Mouse (Mus musculus): ENCODE data around the gene Abca17.

Abca17 gene

DNA sequence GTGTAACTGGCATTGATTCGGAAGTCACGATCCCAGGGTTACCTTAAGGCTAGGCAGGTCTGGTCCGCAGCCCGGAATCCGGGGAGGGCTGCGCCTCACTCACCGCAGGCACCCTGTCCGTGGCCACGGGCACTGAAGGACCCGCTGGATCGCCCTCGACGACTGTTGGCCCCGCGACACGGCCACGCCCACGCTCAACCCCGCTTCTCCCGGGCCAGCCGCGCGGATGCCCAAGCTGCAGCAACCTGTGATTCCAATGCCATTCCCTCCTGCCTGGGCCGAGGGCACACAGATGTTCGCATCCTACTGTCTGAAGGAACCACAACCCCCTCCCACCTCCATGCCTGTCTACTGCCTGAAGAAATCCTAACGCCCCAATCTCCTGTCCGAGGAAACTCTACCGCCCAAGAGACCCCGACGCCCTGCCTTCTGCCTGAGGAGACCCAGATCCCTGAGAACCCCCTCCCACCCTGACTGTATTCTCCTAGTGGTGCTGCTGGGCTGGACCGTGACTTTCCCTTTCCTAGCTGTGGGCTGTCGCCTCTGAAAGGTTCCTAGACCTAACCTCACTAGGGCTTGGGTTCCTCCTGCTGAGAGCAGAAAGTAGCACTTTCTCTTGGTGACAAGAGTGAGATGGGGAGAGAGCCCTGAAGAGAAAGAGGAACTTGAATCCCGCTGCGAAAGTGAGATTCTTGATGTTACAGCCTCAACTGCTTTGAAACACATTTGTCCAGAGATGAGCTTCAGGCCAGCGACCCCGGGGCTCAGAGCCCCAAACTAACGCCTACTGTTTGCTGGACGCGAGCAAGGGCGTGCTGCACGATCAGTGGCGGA is at the start of gene Abca17:
Gene Abca17 (minus strand): TSS at position 143 of the 834 bp plus-strand sequence.
- 4% methylated on average over 42 of the region's 42 CpGs for WGBS

DNA sequence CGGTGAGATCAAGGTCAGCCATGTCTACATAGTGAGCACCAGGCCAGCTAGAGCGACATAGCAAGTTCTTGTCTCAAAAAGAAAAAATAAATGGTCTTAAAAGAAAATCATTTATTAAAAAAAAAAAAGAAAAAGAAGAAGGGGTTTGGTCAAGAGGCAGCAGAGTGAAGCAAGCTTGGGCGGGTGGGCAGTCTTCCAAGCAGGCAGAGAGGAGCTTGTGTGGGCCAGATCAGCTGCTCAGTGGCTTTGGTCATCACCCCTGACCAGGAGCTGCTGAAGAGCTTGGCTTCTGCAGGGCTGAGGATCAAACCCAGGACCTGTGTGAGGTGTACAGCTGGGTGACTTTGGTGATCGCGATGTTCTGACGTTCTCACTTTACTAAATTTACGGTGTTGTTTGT is 43.6 kb upstream of the Abca17 start:
- WGBS: 73% methylated on average over 7 of the region's 7 CpGs

- WGBS: 49% methylated on average over 4 of the region's 4 CpGs
These were observed 42.7 kb upstream of the Abca17 start for GRCm38 (mm10) chr17:24393527-24393926.

- 72% methylated on average over 8 of the region's 8 CpGs for WGBS
These were observed 40.3 kb upstream of the Abca17 start for GRCm38 (mm10) chr17:24391149-24391548.

DNA sequence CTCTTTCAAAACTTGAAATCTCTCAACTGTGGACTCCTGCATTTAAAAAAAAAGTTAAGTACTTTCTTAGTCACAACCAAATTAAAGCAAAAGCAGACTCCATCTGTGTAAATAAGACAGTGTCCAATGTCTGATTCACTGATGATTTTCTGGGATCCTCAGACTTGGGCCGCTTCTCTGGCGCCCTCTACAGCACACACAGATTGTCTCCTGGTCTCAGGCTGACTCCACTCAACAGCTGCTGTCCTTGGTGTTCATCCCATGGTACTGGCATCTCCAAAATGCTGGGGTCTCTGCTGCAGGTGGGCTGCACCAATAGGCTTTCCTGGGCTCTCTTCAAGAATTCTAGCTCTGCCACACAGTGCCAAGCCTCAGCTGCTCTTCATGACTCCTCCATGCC is 39.0 kb upstream of the Abca17 start:
- WGBS: 6% methylated on average over 2 of the region's 2 CpGs

GRCm38 (mm10) chr17:24388711-24389110 is 37.8 kb upstream of the Abca17 start:
- 90% methylated on average over 5 of the region's 5 CpGs for WGBS

DNA sequence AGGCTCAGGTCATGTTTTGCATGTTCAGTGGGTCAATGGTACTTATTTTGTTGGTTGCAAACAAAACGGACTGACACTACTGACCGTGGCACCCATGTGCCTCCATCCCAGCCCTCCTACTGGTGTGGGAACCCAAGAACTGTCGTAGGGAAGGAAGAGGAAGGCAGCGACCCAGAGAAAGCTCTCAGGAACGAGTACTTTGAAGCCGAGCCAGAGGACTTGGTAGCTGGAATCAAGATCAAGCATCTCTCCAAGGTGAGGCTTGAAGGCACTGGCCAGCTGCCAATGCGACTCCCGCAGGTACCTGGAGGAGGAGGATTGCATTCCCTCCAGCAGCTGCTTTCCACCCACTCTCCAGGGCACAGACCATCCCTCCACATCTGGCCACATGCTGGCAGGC is 32.9 kb upstream of the Abca17 start:
- 75% methylated on average over 8 of the region's 8 CpGs for WGBS

DNA sequence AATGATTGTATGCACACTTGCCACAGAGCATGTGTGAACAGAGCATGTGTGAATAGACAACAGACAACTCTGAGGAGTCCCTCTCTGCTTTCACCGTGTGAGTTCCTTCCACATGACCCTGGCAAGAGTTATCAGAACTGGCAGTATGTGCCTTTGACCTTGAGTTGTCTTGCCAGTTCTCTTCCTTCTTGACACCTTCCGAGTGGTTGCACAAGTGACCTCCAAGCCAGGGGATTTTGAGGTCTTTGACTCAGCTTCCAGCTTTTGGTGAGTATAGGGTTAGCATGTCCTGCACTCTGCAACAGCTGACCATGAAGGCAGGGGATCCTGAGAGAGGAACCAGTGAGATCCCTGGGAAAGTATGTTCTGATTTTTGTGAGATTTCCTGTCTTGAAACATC is 27.6 kb upstream of the Abca17 start:
- 80% methylated on average over 2 of the region's 2 CpGs for WGBS

GRCm38 (mm10) chr17:24375886-24376285 is 25.0 kb upstream of the Abca17 start:
- WGBS: 95% methylated on average over 6 of the region's 6 CpGs

DNA sequence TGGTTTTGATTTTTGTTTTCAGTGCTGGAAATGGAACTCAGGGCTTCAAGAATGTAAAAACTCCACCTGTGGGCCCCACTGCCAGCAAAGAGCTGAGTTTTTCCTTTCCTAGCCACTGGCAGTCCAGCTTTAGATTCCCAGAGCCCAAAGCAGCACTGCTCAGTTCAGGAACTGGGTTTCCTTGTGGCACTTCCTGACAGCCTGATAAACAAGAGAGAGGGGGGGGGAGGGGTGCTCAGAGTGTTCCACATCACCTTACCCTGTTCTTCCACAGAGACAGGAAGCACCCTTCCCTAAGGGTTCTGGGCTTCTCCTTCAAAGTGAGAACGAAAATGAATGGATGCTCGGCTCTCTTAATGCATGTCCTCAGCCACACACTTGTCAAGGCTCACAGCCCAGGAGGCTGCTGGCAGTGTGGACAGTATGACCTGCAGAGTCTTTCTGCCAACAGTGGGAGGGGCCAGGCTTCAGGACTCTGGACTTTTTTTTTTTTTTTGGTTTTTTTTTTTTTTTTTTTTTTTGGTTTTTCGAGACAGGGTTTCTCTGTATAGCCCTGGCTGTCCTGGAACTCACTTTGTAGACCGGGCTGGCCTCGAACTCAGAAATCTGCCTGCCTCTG is 24.3 kb upstream of the Abca17 start:
- WGBS: 85% methylated on average over 4 of the region's 5 CpGs

DNA sequence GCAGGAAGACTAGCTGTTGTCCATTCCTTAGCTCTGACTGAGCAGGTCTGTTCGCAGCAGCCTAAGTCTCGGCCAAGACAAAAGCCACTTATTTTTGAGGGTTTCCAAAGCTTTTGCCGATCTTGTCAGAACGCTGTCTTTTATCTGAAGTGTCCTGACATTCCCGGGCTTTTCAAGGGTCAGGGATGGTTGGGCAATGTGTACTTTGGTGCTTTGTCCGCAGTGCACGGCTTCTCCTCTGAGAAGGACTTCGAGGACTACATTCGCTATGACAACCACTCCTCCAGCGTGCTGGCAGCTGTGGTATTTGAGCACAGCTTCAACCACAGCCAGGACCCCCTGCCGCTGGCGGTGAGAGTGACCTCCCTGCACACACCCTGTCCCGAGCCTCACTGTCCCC is 15.0 kb upstream of the Abca17 start:
- 63% methylated on average over 13 of the region's 13 CpGs for WGBS

DNA sequence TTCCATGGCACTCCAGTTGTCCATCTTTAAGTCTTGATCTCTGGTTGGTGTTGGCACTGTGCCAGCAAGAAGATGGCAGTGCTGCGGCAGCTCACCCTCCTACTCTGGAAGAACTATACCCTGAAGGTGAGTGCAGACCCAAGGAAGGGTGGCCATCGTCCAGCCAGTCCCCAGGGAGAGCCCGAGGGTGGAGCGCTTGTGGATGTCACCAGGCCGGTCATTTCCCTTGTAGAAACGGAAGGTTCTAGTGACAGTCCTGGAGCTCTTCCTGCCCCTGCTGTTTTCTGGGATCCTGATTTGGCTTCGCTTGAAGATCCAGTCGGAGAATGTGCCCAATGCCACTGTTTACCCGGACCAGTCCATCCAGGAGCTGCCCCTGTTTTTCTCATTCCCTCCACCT is 13.6 kb upstream of the Abca17 start:
- 81% methylated on average over 9 of the region's 9 CpGs for WGBS

DNA sequence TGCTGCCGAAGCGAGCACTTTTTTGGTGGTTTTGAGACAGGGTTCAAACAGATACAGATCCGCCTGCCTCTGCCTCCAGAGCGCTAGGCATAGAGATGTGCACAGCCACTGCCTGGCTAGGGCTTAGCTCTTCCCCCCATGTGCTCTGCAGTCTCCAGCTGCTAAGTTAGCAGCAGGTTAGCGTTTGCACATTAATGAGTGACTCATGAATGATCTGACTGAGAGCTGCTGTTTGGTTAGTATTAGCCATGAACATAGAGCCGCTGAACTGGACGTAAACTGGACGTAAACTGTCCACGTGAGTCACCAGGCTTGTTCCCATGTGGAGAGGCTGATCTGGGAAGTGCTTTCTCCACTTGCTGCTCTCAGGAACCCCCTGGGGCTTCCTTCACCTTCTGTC is 11.7 kb upstream of the Abca17 start:
- 82% methylated on average over 9 of the region's 9 CpGs for WGBS

DNA sequence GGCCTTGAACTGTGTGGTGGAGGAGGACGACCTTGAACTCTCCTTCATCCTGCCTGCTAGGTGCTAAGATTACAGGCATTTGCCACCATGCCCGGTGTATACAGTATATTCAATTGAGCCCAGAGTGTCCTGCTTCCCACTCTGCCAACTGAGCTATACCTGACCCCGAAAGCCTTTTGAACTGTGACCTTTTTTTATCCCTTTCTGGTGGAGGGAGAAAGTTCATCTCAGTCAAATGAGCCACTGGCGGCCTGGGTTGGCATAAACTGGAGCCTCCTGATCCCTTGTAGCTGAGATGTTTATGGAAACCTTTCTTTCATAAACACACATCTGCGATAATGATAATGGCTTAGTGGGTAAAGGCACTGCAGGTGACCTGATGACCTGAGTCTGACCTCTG is 10.4 kb upstream of the Abca17 start:
- WGBS: 90% methylated on average over 5 of the region's 5 CpGs

DNA sequence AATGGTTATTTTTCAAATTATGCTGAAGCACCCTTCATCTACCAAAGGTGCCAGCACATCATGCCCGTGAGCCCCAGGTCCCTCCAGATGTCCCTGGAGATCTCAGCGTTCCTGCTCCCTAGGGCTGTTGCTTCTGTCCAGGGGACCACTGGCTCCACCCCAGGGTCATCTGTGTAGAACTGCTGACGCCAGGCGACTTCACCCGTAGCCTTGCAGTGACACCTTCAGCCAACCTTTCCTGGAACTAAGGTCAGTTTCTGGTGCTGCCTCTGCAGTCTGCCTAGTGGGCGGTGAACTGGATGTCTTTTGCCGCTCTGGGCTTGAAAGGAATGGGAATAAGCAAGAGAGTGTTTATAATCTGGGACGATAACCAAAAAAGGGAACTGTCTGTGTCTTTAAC is 10.0 kb upstream of the Abca17 start:
- WGBS: 76% methylated on average over 8 of the region's 8 CpGs

GRCm38 (mm10) chr17:24359903-24360302 is 9.0 kb upstream of the Abca17 start:
- WGBS: 44% methylated on average over 2 of the region's 2 CpGs

- WGBS: 68% methylated on average over 8 of the region's 8 CpGs
These were observed 8.1 kb upstream of the Abca17 start for GRCm38 (mm10) chr17:24359006-24359405.

GRCm38 (mm10) chr17:24355284-24355683 is 4.4 kb upstream of the Abca17 start:
- 67% methylated on average over 8 of the region's 8 CpGs for WGBS

- 80% methylated on average over 3 of the region's 3 CpGs for WGBS
These were observed 3.1 kb upstream of the Abca17 start for GRCm38 (mm10) chr17:24353960-24354359.

DNA sequence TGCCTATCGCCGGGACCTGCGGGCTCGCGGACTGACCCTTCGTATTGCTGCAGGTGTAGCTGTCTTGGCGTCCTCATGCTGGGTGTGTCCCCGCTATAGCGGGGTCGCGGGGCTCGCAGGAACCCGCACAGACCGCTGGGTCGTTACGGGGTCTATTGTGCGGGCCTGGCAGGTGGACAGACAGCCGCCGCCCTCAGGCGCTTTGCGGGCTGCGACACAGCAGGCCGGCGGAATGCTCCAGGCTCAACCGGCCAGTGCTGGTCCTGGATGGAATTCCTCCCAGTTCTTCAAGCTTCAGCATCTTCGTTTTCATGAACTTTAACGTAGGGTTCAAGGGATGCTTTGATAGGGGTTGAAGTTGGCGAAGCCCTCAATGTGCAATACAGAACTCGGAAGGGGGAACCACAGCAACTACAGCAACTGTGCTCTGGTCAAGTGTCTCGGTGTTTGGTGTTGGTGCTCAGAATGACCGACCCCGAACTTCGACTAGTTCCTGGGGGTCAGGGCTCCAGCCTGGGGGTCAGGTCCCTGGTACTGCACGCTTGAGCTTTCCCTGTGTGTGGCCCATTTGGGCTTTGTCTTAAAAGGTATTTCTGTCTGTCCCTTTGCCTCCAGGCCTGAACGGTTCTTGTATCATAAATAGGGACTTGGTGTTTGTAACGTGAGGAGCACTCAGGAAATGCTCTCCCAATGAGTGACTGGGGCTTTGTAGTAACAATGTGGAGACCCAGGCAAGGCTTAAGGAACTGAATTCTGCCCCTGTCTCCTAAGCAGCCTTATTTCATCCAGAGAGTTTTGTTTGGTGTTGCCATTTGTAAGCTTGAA is 1.7 kb upstream of the Abca17 start:
- 2% methylated on average over 36 of the region's 36 CpGs for WGBS

DNA sequence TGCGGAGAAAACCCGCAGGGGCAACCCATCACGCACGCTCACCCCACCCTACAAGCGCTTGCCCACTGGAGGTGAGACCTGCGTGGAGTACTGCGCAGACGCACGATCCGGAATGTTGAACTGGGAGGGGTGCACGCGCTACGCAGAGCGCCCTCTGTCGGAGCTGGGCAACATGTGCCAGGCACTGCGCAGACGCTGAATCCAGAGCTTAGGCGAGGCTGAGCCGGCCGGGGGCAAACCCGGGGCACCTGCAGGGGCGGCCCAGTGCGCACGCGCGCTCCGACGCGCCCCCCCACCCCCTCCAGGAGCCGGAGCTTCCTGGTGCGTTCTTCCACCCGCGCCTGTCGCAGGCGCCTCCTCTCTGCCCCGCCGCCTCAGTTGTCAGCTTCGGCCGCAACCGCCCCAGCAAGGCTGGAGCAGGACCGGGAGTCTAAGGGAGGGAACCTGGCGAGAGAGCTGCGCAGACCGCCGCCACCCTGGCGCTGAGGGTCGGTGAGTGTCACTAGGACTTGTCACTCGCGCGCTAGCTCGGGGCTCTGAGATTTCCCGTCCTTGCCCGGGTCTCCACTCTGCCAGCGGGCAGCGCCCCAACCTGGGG is 991 bp upstream of the Abca17 start, which contains the start of gene Abca3:
Gene Abca3 (plus strand): TSS at position 191 of the 598 bp plus-strand sequence.
- WGBS: under 1% methylated on average over 54 of the region's 55 CpGs

- 62% methylated on average over 2 of the region's 2 CpGs for WGBS
These were observed 1.7 kb downstream of the Abca17 start for GRCm38 (mm10) chr17:24349176-24349575.
